Mouse (Mus musculus): ENCODE data around the gene Mtfr1l.

The Mtfr1l gene

GRCm38 (mm10) chr4:134534932-134535786 lies at the start of gene Mtfr1l:
Gene Mtfr1l, minus strand, starts transcription at chr4:134535387.
- peak; percentile 96 for DNase-seq (ENCODE audit: low spot score in 2 of 2)

DNA sequence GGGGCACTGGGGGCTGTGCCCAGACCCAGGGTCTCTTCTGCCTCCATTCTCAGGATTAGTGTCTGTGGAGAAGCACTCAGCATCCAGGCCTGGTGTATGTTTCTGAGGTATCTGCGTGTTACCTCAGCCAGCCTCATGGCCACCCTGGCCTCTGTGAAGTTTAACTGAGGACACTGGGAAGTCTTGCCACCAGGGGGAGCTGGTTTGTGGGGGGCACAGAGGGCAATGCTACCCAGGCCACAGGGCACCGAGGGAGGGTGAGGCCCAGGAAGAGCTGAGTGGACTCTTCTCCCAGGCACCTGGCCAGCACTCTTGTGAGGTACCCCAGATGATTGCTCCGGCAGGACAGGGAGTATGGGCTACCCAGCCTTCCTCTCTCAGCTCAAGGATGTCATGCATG lies 48.3 kb upstream of the Mtfr1l start:
- DNase-seq (ENCODE audit: low spot score in 2 of 2): no peak

DNA sequence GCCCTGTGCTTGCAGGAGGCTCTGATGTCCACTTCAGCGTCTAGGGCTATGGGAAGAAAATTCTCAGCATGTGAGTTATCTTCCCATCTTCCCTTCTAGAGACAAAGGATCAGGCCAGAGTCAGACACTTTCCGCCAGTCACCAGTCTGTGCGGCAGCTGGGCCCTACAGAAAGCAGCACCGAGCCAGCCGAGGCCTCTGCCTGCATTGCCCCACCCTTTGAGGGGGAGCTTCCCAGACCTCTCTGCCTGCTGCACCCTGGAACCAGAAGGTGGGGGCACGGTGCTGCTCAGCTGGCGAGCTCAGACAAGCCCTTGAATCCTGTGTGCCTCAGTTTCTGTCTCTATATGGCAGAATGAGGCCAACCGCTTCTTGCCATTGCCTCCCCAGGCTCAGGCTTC lies 46.2 kb upstream of the Mtfr1l start:
- DNase-seq (ENCODE audit: low spot score in 2 of 2): no peak

DNA sequence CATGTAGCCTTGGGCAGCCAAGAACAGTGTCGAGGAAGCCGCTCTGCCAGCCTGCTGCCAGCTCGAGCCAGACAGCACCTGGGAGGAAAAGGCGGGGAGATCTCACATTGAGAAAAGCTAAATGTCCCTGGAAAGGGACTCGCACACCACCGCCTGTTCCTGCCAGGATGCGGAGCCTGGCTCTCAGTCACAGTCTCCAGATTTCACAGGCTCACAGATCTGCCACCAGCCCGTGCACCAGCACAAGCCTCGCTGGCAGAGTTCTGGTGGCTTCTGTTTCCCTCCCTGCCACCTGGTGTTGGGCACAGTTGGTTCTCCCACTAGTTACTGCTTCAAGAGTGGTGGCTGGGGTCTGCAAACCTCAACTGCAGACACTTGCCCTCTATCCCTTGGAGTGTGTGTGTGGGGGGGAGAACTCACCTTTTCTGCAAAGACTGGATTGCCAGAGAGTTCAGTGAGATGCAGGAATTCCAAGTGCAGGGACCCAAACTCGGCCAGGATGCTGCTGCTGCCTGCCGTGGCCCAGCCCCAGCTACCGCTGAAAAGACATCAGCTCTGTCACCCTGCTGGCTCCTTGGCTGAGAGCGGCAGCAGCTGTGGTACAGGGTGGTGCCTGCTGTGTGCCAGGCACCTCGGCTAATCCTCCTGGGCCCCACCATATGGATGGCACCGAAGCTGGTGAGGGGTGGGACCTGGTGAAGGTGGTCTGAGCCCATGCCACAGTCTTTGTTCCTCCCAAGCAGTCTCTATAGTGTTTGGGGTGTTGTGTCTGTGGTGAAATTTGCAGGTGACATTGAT lies 45.4 kb upstream of the Mtfr1l start:
- peak; percentile 65 to 75 for DNase-seq (ENCODE audit: low spot score in 2 of 2)

GRCm38 (mm10) chr4:134579620-134580019 lies 44.4 kb upstream of the Mtfr1l start:
- no peak for DNase-seq (ENCODE audit: low spot score in 2 of 2)

- no peak for DNase-seq (ENCODE audit: low spot score in 2 of 2)
Observed at GRCm38 (mm10) chr4:134579212-134579611, 44.0 kb upstream of the Mtfr1l start.

- DNase-seq (ENCODE audit: low spot score in 2 of 2): peak; percentile 46 to 50
Observed at GRCm38 (mm10) chr4:134578407-134578806, 43.2 kb upstream of the Mtfr1l start.

DNA sequence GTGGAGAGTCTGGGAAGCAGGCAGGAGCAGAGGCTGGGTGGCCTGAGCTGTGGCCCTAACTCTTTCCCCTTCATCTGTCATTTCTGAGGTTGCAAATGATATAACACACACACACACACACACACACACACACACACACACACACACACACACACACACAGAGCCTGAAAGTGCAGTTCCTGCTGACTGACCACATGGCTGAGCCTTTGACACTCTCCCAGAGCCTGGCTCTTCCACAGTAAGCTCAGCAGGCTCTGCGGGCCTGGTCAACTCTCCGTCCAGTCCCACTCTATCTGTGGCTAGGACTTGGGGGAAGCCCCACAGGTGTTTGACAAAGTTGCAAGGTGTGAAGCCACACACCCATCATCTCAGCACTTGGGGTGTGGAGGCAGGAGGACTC lies 42.1 kb upstream of the Mtfr1l start:
- DNase-seq (ENCODE audit: low spot score in 2 of 2): no peak

DNA sequence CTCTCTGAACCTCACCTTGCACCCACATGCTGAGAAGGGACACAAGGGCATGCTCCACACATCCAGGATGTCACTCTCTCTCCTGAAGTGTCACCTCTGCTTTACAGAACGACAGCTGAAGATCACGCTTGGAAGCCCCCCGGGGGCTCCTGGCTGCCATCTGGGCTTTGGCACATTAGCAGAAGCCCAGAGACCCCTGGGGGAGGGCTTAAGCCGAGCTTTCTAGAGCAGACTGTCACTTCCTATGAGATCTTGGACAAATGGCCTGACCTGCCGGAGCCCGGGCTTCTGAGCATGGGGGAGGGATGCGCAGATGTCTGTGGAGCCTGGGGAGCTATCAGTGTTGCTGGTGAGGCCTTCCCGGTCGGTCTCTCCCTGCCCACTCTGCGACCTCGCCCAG lies 40.3 kb upstream of the Mtfr1l start:
- DNase-seq (ENCODE audit: low spot score in 2 of 2): no peak

GRCm38 (mm10) chr4:134572449-134573300 lies 37.5 kb upstream of the Mtfr1l start:
- no peak for DNase-seq (ENCODE audit: low spot score in 2 of 2)

DNA sequence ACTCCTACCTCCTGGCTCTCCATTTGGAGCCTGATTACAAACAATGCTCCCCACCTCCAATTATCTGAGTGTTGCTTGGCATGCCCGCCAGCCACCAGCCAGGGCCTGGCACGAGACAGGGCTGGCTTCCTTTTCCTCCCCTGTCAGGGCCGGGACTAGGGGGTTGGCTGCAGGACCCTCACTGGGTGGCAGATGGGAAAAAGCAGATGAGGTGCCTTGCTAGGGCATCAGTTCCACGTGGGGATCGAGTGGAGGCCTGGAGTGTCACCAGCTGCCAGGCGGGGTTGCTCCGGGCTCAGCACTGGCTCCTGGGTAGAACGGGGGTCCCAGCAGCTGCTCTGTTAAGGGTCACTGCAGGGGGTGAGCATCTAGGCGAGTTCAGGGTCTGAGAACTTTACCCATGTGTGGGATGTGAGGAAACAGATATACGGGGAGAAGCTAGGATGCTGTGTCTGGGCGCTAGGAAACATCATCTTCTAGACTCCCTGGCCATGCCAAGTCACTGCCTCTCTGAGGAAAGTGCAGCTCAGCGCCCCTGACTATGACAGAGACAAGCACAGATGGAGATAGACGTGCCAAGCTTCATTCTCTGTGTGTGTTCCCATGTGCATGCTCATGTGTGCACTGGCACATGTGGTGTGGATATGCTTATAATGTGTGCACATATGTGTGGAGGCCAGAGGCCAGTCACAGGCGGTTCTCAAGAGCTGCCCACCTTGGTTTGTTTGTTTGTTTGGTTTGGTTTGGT lies 35.7 kb upstream of the Mtfr1l start:
- DNase-seq (ENCODE audit: low spot score in 2 of 2): no peak

- DNase-seq (ENCODE audit: low spot score in 2 of 2): no peak
Observed at GRCm38 (mm10) chr4:134569831-134570230, 34.6 kb upstream of the Mtfr1l start.

GRCm38 (mm10) chr4:134569205-134569604 lies 34.0 kb upstream of the Mtfr1l start:
- no peak for DNase-seq (ENCODE audit: low spot score in 2 of 2)

- DNase-seq (ENCODE audit: low spot score in 2 of 2): no peak
Observed at GRCm38 (mm10) chr4:134567377-134568226, 32.4 kb upstream of the Mtfr1l start.

DNA sequence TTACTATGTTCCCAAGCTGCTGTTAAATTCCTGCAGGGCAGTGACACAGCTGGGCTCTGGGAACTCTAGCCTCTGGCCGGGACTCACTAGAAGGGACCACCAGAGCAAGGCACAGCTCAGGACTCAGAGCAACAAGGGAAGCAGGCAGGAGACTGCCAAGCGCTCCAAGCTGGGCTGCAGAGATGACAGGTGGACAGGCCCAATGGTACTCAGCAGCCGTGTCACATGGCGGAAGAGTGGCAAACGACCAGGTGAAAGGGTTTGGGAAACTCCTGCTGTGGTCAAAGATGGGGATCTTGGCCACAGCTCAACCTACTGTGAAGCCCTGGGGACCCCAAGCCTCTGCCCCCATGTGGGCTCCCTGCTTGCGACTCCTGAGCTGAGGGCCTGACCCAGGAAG lies 28.9 kb upstream of the Mtfr1l start:
- DNase-seq (ENCODE audit: low spot score in 2 of 2): no peak

- DNase-seq (ENCODE audit: low spot score in 2 of 2): no peak
Observed at GRCm38 (mm10) chr4:134563624-134564023, 28.4 kb upstream of the Mtfr1l start.

DNA sequence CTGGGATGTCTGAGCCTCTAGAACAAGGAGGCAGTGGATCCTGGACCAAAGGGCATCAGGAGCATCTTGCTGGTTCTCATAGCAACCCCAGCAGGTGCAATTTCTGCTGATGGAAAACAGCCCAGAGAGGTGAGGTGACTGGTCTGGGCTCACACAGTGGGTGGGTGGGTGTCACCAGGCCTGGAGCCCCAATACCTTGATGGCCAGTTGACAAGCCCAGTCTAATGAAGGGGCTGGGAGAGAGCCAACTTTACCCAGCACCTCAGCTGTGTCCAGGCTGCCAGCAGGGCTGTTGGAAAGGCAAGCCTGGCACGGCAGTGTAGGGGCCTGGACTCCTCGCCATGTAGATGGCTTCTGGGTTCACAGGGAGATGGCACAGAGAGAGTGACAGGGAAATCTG lies 26.8 kb upstream of the Mtfr1l start:
- no peak for DNase-seq (ENCODE audit: low spot score in 2 of 2)

DNA sequence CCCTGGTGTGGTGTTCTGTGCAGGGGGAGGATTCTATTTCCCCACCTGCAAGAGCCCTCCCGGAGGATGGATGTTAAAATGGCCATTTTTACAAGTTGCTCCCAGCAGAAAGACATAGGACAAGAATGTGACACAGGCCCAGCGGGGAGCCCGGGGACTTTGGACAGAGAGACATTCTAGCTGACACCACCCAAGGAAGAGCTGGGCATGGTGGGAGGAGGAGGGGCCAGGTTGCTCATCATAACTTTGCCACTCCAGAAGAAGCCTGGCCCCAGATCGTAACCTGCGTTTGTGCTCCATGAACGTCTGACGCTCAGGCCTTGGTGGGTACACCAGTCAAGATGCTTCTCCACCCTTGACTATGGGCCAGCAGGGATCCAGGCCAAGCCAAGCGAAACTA lies 25.5 kb upstream of the Mtfr1l start:
- no peak for DNase-seq (ENCODE audit: low spot score in 2 of 2)

- no peak for DNase-seq (ENCODE audit: low spot score in 2 of 2)
Observed at GRCm38 (mm10) chr4:134559154-134559553, 24.0 kb upstream of the Mtfr1l start.

- DNase-seq (ENCODE audit: low spot score in 2 of 2): no peak
Observed at GRCm38 (mm10) chr4:134558570-134559113, 23.5 kb upstream of the Mtfr1l start.

All from right cerebral cortex, adult 2 months (tissue).